Mouse (Mus musculus) stomach, embryonic 14.5 days (tissue): Measurements from ENCODE around the gene Flt3. TPM values are rescaled to one million over a fixed set of nuclear protein-coding genes. Genes with fewer than 3 reads are reported as not detected.

Experiments used
- ATAC-seq: fragments of 200-750 bp; cut with Nextera tagmentation; 2 replicates; pipeline ENCODE4 v1.8.0; 2017; ENCODE audit warnings: low read depth, moderate TSS enrichment; ENCODE audit not compliant: insufficient number of reproducible peaks, insufficient read depth, low FRiP score
- H3K27ac ChIP-seq: fragments of 300-500 bp; sonication (generic); 2 replicates; pipeline ENCODE4 v1.5.1; 2014; ENCODE audit warnings: mild to moderate bottlenecking, low read length, moderate library complexity, mixed read lengths
- H3K27me3 ChIP-seq: fragments of 300-500 bp; sonication (generic); 2 replicates; pipeline ENCODE4 v1.6.1; 2014; ENCODE audit warnings: low read length, control low read depth, mixed read lengths; ENCODE audit not compliant: control insufficient read depth, insufficient read depth
- H3K36me3 ChIP-seq: fragments of 300-500 bp; sonication (generic); 2 replicates; pipeline ENCODE4 v1.6.1; 2014; ENCODE audit warnings: mild to moderate bottlenecking, control low read depth, low read length, moderate library complexity, mixed read lengths; ENCODE audit not compliant: control insufficient read depth, insufficient read depth
- H3K4me1 ChIP-seq: fragments of 300-500 bp; sonication (generic); 2 replicates; pipeline ENCODE4 v1.6.1; 2014; ENCODE audit warnings: low read length, control low read depth, mixed read lengths; ENCODE audit not compliant: control insufficient read depth, insufficient read depth
- H3K4me2 ChIP-seq: fragments of 300-500 bp; sonication (generic); replicated peaks from 2 replicates; pipeline ENCODE4 v1.6.1; 2014; ENCODE audit warnings: low read depth, low read length, control low read depth
- H3K4me3 ChIP-seq: fragments of 300-500 bp; sonication (generic); 2 replicates; pipeline ENCODE4 v1.5.1; 2014; ENCODE audit warnings: low read depth, low read length, control low read depth
- H3K9ac ChIP-seq: fragments of 300-500 bp; sonication (generic); replicated peaks from 2 replicates; pipeline ENCODE4 v1.6.1; 2014; ENCODE audit warnings: low read depth, mild to moderate bottlenecking, control low read depth, low read length, moderate library complexity, mixed read lengths
- H3K9me3 ChIP-seq: fragments of 300-500 bp; sonication (generic); 2 replicates; pipeline ENCODE4 v1.6.1; 2016; ENCODE audit warnings: low read depth, low read length, control low read depth; ENCODE audit not compliant: control insufficient read depth
- WGBS: fragments of 180-500 bp; shearing (Covaris S2); extraction: QIAGEN DNeasy Blood & Tissue Kit; methylation state at CpG from one replicate; pipeline ENCODE4 v1.1.7; 2014; 5-methylcytosine and 5-hydroxymethylcytosine counted together
- polyA plus RNA-seq: library from polyadenylated mRNA; unstranded; fragments of >200 nt; fragmentation: Nextera tagmentation; extraction: Ambion mirVana; gene quantifications from 2 replicates; pipeline ENCODE4 v1.2.1, GENCODE M21; 2014

The Flt3 gene
- polyA plus RNA-seq, 1 experiment from 2014 or later = 0.06 TPM

DNA sequence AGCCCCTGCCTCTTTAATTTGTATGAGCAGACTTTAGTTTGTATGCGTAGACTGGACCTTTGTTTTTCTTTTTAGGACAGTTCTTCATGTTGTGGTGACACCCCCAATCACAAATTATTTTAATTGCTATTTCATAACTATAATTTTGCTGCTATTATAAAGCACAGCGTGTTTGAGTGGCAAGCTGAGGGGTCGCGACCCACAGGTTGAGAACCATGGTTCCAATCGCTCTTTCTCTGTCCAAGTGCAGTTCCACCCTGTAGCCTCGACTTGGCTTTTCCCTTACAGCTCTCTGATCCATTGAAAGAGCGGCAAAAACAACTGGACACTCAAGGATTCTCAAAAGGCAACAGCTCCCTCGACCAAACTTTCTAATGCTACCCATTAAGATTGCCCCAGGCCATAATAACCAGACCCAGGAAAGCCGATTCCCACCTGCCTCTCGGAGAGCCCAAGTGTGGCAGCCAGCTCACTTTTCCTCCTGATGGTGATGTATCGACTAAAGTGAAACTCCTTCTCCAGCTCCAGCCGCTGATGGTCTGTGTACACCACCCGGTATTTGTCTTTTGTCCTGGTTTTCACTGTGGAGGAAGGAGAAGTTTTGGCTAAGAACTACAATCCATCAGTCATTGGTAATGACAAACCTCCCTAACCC lies 97.4 kb downstream of the Flt3 start:
- H3K4me1 ChIP-seq = peaks cover 7% of the 10 kb centered on the region; the same call in 1 of the 2 replicates
- no peak for ATAC-seq
- no peak overlapping the region for H3K4me3 ChIP-seq
- H3K4me2 ChIP-seq = no peak overlapping the region
- WGBS = 12% methylated on average over 13 of the region's 13 CpGs
- H3K27ac ChIP-seq = no peak overlapping the region
- no peaks in the 10 kb centered on the region for H3K9me3 ChIP-seq
- no peak overlapping the region for H3K9ac ChIP-seq
- peaks cover 87% of the 10 kb centered on the region for H3K27me3 ChIP-seq
- no peaks in the 10 kb centered on the region for H3K36me3 ChIP-seq

DNA sequence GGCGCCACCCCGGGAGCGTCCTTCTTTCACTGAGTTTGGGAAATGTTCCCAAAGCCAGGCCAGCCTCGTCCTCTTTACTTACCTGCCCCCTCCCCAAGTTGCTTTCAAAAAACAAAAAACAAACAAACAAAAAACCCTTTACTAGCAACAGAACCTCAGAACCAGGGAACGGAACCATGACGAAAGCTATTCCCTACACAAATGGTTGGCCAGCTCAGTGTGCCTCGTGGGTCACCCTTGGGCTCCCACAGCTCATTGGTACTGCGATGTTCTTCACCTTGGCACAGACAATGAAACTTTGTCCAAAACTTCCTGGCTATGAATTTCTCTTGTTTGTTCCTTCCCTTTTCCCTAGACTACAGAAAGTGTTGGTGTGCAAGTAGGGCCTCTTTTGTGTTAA lies 98.1 kb downstream of the Flt3 start:
- Histone ChIP-seq H3K36me3 (no peaks in the 10 kb centered on the region), H3K4me2 (no peak overlapping the region), H3K27ac (no peak overlapping the region), H3K27me3 (peaks cover 87% of the 10 kb centered on the region), H3K9me3 (no peaks in the 10 kb centered on the region), H3K4me1 (peaks cover 7% of the 10 kb centered on the region; the same call in 1 of the 2 replicates), H3K4me3 (no peak overlapping the region), H3K9ac (no peak overlapping the region)
- WGBS = 18% methylated on average over 8 of the region's 8 CpGs
- no peak for ATAC-seq

DNA sequence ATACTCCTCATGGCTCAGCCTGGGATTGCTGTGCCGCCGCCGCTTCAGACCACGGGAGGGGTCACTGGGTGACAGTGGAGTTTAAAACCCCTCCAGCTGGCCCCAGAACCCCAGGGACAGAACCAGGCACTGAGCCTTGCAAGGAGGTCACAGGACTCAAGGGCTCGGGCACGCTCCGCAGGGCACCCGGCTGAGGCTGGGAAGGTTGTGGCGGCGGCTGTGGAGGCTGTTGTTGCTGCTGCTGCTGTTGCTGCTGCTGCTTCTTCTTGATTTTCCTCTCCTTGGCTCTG lies 98.6 kb downstream of the Flt3 start:
- WGBS = 12% methylated on average over 10 of the region's 10 CpGs
- Histone ChIP-seq H3K27me3 (peaks cover 82% of the 10 kb centered on the region), H3K4me2 (no peak overlapping the region), H3K9ac (no peak overlapping the region), H3K9me3 (no peaks in the 10 kb centered on the region), H3K36me3 (no peaks in the 10 kb centered on the region), H3K27ac (no peak overlapping the region), H3K4me3 (no peak overlapping the region), H3K4me1 (peaks cover 7% of the 10 kb centered on the region; the same call in 1 of the 2 replicates)
- ATAC-seq = no peak

DNA sequence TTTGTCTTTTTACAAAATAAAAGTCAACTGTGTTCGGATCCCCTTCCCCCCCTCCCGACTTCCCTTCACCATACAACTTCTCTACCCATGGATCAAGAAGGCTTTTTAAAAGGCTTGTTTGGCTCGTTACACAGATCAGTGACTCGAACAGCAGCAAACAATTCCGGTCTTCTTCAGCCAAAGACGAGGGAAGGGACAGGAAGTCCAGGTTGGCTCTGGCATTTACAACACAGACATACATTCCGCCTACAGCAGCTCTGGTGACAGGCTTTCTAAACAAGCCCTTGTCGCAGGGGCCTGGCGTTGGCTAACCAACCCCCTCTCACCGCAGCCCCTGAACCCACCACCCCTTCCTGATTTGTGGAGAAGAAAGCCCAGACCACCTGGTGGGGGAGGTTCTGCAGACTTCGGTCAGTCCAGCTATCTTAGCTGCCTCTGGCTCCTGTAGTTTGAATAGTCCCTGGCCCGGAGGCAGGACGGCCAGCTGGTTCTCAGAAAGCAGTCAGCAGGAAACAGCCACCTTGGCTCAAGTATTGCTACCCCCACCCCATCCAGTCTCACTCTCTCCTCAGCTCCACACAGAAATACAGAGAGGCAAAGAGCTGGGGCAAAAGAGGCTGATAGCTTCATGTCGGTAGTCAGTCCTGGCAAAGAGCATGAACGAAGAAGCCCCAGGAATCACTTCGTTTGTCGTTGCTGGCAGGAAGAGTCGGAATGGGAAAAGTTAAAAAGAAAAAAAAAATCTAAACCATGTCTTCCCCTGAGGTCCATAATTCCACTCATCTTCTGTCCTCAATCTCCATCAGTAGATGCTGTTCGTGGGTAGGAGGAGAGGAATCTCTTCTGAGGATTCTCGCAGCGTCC lies 99.1 kb downstream of the Flt3 start:
- 5% methylated on average over 21 of the region's 21 CpGs for WGBS
- Histone ChIP-seq H3K27me3 (peaks cover 77% of the 10 kb centered on the region), H3K36me3 (no peaks in the 10 kb centered on the region), H3K4me1 (peaks cover 7% of the 10 kb centered on the region; the same call in 1 of the 2 replicates), H3K4me2 (no peak overlapping the region), H3K27ac (no peak overlapping the region), H3K4me3 (no peak overlapping the region), H3K9me3 (no peaks in the 10 kb centered on the region), H3K9ac (no peak overlapping the region)
- no peak for ATAC-seq

DNA sequence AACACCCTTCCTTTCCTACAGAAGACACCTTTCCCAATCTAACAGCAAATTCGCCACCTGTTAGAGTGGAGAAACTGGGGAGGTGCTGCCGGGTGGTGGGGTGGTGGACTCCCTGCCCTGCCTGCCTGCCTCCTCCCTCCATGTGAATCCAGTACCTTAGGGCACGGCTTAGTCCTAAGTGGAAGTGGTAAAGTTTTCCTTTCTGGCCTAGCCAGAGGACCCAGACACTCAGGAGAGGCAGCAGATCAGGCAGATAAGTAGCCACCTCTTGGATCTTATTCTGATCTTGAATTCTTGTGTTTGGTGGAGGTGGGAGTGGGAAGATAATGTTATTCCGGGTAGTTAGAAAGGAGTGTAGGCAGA lies 100.3 kb downstream of the Flt3 start:
- 5% methylated on average over 4 of the region's 4 CpGs for WGBS
- peak overlapping the region; percentile 37 for H3K4me2 ChIP-seq
- H3K4me1 ChIP-seq = peaks cover 7% of the 10 kb centered on the region; the same call in 1 of the 2 replicates
- no peak overlapping the region for H3K27ac ChIP-seq
- H3K9ac ChIP-seq = no peak overlapping the region
- peaks cover 74% of the 10 kb centered on the region for H3K27me3 ChIP-seq
- peak; percentile 43; the same call in 1 of the 2 replicates for ATAC-seq
- H3K36me3 ChIP-seq = no peaks in the 10 kb centered on the region
- peak overlapping the region; percentile 21; the same call in 1 of the 2 replicates for H3K4me3 ChIP-seq
- no peaks in the 10 kb centered on the region for H3K9me3 ChIP-seq

DNA sequence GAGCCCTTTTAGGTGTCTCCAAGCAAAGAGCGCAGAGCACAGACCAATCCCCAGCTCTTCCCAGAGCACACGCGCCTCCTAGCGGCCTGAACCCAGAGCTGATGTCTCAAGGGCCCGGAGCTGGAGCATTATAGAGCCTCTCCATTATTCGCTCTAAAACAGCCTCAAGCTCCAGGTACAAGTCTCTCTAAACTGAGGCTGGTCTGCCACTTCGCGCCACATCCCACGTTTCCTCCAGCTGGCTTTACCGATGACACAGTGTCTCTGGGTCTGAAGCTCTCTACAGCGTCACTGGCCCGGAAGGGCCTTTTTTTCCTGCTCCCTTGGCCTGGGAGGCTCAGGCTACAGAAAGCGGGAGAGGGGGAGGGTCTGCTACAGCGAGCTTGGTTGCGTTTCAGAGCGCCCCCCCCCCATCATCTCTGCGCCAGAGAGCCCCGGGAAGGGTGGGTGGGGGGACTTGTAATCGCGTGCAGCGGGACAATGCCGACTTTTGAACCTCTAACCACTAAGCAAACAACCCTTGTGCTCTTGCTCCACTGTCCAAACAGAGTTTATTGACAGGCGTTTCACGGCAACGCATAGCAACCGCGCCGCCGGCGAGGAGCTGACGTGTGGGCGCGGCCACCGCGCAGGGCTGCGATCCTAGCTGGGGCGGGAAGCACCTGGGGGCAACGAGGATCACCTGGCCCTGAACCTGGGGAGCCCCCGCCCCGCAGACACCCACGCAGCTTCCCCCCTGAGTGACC lies 100.9 kb downstream of the Flt3 start:
- H3K4me1 ChIP-seq = peaks cover 7% of the 10 kb centered on the region; the same call in 1 of the 2 replicates
- H3K27ac ChIP-seq = no peak overlapping the region
- peaks cover 74% of the 10 kb centered on the region for H3K27me3 ChIP-seq
- H3K36me3 ChIP-seq = no peaks in the 10 kb centered on the region
- no peak overlapping the region for H3K9ac ChIP-seq
- peak; percentile 86 for ATAC-seq
- H3K4me3 ChIP-seq = peak overlapping the region; percentile 21; the same call in 1 of the 2 replicates
- H3K4me2 ChIP-seq = peak overlapping the region; percentile 37
- WGBS = under 1% methylated on average over 41 of the region's 41 CpGs
- H3K9me3 ChIP-seq = no peaks in the 10 kb centered on the region

DNA sequence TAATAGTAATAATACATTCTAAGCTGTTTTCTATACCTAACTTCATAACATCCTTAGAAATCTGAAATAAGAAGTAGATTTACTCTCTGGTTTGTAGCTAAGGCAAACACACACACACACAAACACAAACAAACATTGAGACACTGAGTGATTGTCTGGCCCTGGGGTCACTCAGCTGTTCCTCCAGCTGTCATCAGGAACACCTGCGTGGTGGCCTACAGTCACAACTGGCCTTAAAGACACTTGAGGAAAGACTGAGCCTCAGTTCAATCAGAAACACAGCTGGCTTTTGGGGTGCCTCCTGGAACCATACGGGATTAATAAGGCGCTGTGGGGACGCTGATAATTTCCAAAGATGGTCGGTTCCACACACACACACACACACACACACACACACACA lies 103.0 kb downstream of the Flt3 start:
- Histone ChIP-seq H3K27ac (no peak overlapping the region), H3K36me3 (no peaks in the 10 kb centered on the region), H3K27me3 (peaks cover 59% of the 10 kb centered on the region), H3K9me3 (no peaks in the 10 kb centered on the region), H3K4me2 (no peak overlapping the region), H3K4me3 (no peak overlapping the region), H3K9ac (no peak overlapping the region), H3K4me1 (peaks cover 13% of the 10 kb centered on the region; the same call in 1 of the 2 replicates)
- 66% methylated on average over 5 of the region's 5 CpGs for WGBS
- no peak for ATAC-seq

DNA sequence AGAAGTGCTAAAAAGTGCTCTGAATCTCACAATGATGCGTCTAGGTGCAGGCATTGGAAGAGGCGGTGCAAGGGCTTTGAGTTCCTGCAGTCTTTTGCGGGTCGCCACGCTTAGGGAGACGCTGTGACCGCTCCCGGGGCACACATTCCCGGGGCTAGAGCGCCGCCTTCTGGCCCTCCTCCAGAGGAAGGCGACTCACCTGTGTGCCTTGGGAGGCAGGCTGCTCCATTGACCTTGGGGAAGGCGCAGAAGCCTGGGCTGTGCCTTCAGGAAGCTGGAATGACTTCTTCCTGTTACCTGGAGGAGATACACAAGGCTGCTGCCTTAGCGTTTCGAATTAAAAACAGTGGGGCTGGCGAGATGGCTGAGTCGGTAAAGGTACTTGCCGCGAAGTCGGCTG lies 106.2 kb downstream of the Flt3 start:
- no peaks in the 10 kb centered on the region for H3K9me3 ChIP-seq
- H3K4me2 ChIP-seq = no peak overlapping the region
- H3K27me3 ChIP-seq = peaks cover 32% of the 10 kb centered on the region
- H3K4me1 ChIP-seq = peaks cover 10% of the 10 kb centered on the region; the same call in 1 of the 2 replicates
- H3K4me3 ChIP-seq = no peak overlapping the region
- H3K27ac ChIP-seq = no peak overlapping the region
- 14% methylated on average over 20 of the region's 20 CpGs for WGBS
- no peak overlapping the region for H3K9ac ChIP-seq
- 0 out of 2 replicates have a peak, but pooled peaks have one; percentile 30 for ATAC-seq
- no peaks in the 10 kb centered on the region for H3K36me3 ChIP-seq
